Mouse (Mus musculus): ENCODE data around the gene Nagpa.

DNA sequence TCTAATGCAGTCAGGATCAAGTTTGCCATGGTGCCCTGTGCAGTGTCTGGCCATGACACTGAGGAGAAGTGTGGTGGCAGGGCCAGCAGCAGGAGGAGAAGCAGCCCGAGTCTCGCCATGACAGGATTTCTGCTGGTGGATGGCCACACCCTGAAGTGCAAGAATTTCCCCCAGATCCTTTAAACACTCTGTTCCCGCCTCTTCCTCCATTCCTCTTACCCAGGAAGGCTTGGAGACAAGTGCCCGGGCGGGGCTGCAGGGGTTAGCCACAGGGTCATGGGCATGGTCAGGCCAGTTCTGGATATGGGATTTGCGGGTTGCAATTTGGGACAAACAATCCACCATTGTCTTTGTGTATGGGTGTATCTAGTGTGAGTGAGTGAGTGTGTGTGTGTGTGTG is 18.3 kb upstream of the Nagpa start, which contains the start of gene AU021092:
- TF ChIP-seq CTCF (IDR thresholded peaks at IDR 0.05; ENCODE audit: low read depth, low read length) (no peak), POLR2A (IDR thresholded peaks at IDR 0.05; ENCODE audit: extremely low read depth, insufficient read depth, low read length) (no peak)
